Mouse (Mus musculus) layer of hippocampus, adult 9-11 months (tissue): ENCODE data around the gene Prkg1.

ENCODE experiments used
- DNase-seq: peaks from one replicate; pipeline ENCODE4 v3.0.0; 2022

The Prkg1 gene

DNA sequence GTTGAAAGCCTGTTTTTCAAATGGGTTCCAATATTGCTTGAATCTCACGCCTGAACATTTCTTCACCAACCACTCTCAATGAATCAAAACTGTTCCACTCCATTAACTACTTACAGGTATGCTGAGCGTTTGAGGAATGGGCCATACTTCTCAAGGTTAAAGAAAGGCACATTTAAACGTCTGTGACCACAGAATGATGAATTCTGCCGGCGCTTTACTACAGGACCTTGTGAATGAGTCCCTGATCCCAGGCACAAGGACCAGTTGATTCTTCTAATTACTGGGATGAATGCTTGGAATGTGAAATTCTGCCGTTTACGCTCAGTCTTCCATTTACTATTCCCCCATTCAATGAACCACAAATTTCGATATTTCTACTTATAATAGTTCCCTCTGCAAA, 632.2 kb downstream of the Prkg1 start:
- DNase-seq = no peak

DNA sequence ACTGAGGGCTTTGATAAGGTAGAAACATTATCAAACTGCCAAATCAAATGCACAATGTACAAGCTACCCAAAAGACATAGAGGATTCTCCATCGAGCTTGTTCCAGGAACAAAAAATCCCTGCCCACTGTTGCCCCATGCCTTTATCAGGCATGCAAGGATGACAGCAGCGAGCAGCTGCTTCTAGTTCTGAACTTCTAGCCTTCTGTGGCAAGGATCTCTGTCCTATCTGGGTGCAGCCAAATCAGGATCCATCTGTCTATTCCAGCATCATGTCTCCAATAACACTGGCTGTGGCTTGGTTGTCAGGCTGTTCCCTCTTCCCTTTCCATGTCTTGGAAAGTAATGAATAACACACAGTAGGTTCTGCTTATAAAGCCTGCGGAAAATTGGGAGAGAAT, 640.2 kb downstream of the Prkg1 start:
- DNase-seq = peak; percentile 5

DNA sequence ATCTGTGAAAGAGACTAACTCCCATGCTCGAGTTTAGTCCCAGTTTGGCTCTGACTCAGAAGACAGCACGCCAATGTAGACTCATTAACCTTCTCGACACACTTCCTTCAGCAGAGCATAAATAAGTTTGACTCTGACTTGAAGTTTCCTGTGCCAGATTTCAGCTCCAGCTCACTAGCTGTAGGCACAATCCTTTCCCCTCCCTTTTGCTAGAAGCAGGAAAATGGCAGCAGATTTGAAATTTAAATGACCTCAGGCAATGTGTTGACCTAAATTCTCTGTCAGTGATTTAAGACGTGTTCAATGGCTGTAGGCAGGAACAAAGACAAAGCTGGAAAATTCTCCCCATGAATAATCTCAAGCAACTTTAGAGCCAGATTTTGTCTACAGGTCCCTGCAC, 650.1 kb downstream of the Prkg1 start:
- peak; percentile 31 for DNase-seq

DNA sequence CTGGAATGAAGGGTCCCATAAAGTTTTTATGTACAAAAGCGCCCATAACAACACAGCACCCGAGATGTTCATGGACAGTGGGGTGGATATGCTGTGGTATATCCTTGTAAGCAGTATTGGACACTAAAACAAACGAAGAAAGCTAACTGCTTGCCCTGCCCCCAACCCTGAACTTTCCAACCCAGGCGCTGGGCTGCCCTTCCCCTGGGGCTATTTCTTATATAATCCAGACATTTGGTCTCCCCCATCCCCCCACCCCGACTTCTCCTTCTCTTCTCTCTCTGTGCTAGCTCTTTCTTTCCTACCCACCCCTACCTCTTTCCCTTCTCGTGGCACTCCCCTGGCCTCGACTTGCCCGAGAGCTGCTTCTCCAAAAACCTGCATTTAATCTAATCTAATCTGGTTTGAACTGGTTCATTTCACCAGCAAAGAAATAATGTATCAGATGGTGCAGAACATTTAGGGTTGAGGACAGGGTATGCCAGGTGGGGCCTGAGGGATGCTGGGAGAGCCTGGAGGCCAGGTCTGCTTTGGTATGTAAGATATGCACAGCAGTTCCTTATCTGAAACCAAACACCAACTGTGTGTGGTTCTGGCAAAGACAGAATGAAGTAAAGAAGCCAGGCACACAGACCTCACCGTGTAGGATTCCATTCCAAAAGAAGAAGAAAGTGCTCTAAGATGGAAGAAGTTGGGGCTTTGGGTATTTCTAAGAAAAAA, 657.8 kb downstream of the Prkg1 start:
- DNase-seq = no peak

DNA sequence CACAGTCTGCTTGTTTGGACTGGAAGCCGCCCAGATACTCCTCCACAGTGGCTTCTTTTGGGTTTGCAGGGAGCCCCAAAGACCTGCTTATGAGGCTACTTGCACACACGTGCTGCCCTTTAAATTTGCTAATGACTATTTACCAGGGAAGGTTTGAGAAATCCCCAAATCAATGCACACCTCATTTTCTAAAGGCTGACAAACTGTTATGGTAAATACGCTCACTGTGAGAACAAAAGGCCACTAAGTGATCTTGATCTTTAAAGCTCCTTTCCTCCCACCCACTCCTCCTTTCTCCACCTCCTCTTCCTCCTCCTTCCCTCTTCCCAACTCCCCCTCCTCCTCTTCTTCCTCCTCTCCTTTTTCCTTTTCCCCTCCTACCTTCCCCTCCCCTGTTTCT, 658.8 kb downstream of the Prkg1 start:
- no peak for DNase-seq

DNA sequence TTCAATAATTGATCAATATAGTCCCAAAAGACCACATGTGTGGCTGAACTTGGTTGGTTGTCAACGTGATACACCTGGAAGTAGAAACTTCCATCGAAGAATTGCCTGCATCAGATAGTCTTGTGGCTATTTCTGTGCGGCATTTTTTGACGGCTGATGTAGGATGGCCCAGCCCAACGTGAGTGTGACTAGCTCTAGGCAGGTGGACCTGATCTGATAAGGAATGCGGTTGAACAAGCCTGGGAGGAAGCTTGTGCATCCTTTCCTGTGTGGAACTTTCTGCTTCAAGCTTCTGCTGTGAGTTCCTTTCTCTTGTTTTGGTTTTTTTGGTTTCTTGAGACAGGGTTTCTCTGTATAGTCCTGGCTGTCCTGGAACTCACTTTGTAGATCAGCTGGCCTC, 660.1 kb downstream of the Prkg1 start:
- no peak for DNase-seq

DNA sequence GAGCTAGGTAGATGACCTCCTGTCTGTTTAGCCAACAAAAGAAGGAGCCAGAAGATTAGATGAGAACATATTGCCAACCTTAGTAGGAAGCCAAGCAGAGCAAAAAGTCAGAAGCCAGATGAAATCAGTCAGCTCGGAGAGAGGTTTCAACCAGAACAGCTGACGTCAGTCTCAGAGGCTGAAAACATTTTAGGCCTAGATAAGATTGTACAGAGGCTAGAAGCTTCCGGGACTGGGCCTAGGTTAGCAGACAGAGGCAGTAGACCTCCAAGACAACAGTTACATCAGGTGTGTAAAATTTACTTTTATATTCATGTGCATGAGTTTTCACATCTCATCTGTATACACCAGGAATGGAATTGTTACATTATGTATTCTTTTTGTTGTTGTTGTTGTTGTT, 665.5 kb downstream of the Prkg1 start:
- DNase-seq = no peak

DNA sequence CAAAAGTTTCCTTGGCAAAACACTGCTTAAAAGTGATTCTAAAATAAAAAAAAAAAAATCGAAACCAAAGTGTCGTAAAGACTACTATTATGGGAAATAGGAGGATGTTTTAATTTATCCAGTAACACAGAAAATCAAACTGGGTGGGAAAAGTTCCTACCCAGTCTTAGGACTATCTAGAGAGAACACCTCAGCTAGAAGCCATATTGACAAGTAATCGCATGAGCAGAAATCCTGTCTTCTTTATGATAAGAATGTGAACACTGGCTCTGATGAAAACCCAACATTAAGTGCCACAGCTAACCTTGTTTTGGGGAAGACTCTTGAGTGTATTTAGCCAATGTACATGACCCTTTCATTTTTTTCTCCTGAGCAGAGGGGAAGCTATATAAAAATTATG, 667.0 kb downstream of the Prkg1 start:
- DNase-seq = no peak

DNA sequence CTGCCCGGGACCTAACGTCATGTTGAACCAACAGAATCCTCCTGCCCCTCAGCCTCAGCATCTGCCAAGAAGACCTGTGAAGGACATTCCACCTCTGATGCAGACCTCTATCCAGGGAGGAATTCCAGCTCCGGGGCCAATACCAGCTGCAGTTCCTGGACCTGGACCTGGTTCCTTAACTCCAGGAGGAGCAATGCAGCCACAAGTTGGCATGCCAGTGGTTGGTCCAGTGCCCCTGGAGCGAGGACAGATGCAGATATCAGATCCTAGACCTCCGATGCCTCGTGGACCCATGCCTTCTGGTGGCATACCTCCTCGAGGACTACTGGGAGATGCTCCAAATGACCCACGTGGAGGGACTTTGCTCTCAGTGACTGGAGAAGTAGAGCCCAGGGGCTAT, 681.1 kb downstream of the Prkg1 start:
- DNase-seq = peak; percentile 14

DNA sequence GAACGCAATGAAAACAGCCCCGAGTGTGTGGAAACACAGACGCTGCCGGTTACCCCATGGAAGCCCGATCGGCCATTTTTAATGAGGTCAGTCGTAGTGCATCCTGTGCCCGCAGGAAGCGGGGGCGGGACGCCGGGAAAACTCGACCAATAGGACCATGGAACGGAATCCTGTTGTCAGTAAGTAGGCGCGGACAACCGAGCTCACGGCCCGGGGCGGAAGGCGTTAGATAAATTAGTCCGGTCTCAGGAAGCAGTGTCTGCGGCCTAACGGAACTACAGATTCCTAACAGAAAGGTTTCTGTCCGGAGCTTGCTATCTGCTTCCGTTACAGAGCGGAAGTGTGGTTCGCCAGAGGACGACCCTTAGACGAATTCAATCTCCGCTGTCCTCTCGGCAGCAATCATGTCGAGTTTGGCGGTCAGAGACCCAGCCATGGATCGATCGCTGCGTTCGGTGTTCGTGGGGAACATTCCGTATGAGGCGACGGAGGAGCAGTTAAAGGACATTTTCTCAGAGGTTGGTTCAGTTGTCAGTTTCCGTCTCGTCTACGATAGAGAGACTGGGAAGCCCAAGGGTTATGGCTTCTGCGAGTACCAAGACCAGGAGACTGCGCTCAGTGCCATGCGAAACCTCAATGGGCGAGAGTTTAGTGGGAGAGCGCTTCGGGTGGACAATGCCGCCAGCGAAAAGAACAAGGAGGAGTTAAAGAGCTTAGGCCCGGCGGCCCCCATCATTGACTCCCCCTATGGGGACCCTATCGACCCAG, 682.0 kb downstream of the Prkg1 start, which contains the start of gene Cstf2t:
Gene Cstf2t, plus strand, starts transcription at position 176 of the 768 bp plus-strand sequence.
- DNase-seq = peak; percentile 100

DNA sequence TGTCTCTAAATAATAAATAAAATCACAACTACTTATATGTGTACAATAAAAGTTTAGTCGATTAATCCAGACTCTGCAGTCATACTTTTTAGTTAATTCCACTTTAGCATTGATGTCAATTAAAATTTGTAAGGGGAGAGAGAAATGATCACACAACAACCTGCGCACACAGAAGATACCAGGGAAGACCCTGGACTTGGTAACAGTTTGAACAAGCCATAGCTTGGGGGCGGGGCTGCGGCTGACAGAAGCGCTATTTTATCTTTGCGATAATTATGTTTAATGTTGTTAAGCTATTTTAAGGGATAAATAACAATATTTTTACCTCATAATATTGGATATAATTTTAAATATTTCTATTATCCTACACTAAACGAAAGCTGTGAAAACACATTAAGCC, 682.6 kb downstream of the Prkg1 start:
- no peak for DNase-seq

DNA sequence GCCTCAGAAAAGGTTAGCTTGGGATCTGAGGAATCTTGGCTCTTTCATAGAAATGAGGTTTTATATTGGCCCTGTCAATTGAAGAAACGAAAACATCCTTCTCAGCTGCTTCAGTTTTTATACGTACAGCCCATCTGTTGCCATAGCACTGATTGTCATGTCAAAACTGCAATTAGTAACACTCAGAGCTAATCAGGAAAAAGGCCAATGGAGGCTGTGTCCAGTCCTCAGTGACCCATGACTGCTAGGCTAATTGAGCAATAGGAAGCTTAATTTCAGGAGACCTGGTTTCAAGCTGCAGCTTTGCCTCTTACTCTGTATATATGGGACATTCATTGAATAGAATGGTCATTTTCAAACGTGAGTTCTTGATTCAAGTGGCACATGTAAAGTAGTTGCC, 686.6 kb downstream of the Prkg1 start:
- DNase-seq = no peak

DNA sequence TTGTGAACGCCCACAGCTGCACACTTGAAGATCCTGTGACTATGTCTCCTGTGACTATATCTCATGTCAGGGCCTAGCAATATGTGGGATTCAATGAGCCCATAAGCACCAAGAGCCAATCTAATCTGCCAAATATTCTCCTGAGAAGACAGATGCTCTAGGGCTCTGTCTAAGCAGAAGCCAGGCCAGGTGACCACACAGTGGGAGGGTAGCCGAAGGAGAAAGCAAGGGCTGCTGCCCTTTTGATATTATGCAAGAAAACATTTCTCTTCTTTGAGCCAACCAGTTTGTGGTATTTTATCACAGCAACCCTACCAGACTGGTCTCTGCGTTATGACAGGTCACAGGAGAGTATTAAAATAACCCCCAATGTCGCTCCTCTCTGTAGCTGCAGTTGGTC, 688.7 kb downstream of the Prkg1 start:
- DNase-seq = no peak

DNA sequence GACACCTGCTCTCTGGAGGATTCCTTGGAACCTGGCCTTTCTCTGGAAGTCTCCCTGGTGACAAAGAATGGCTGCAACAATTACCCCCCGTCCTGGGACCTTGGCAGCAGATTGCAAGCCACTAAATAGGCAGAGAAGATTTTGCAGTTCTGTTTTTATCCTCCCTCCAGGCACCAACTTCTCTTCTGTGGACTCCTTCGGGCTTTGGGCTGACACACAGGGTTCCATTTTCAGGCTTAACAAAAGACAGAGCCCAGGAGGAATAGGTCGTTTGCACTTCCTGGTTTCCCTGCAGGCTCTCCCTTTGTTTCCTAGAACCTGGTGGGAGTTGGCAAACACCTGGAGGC, 690.1 kb downstream of the Prkg1 start:
- no peak for DNase-seq

DNA sequence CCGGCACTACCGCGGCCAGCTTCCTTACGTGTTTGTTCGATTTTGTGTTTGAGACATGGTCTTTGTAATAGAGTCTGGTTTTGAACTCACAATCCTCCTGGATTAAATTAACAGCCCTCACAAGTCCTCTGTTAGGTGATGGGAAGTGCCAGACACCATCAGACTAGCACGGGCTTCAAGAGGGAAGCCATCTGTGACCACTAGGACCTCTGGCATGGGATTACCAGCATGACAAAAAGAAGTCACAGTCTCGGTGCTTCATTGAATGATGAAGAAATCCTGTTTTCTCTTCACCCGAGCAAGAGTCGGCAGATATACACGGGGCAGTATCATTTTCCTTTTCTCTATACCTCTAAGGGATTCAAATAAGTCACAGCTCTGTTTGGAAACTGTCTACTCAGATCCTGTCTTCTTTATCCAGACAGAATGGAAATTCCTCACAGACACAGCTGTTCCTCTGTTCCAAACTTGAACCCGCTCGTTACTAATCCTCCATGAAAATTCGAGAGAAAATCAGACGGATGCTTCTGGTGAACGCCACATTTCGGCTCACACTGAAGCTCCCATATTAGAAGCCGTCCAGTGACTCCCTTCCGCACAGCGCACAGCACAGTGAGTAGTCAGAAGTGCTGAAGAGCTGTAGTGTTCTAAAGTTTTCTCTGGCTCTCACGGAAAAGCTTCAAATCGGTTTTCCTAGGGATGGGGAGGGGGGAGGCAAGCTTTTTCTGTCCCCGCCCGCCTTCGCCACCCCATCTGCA, 690.7 kb downstream of the Prkg1 start:
- DNase-seq = no peak

DNA sequence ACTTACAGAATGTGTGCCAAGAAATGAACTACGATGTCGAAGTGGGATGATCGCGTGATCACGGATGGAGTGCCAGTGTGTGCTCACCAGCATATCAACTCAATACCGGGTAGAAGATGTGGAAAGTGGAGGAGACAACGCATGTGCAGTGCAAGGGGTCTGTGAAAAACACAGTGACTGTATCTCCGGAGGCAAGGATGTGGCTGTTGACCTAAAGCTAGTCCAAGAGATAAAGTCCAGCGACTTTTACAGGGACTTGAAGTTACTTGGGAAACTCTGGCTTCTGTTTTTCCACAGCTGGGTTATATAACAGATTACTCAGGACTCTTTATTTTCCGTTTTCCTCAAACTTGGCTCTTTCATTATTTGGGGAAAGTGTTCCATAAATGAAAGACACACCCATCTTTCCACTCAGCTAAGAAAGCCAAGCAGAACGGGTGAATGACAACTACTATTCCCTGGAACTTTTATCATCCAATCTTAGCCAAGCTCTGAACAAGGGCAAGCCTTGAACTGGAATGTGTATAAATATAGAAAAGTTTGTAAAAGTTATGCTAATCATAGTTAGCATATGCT, 699.5 kb downstream of the Prkg1 start:
- DNase-seq = no peak

DNA sequence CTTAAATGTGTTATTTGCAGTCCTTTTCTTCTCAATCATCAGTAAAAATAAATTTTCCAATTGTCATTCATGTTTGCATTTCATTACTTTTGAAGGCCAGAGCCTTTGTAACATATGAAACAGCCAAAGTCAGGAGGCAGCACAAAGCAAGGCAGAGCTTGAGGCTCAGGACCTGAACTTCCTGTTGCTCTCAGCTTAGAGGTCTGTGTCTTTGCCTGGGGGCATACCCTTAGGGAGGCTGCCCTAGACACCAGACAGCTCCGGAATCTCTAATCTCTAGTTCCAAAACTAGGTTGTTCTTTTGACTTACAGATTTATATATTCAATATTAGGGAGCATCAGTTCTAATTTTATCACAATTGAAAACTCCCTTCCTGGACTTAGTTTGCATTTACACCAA, 700.1 kb downstream of the Prkg1 start:
- DNase-seq = no peak

DNA sequence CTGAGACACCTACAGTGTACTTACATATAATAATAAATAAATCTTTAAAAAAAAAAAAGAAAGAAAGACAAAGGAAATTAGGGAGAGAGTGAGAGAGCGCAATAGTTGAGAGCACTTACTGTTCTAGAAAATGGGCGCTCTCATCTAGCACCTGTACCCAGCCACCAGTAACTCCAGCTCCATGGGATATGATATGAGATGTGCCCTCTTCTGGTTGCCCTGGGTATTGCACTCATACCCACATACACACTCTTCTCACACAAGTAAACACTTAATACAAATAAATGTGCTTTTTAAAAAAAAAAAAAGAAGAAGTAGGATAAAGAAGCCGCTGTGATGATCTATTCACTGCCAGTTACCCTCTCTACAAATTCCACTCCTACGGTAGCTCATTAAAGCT, 718.2 kb downstream of the Prkg1 start:
- DNase-seq = no peak

DNA sequence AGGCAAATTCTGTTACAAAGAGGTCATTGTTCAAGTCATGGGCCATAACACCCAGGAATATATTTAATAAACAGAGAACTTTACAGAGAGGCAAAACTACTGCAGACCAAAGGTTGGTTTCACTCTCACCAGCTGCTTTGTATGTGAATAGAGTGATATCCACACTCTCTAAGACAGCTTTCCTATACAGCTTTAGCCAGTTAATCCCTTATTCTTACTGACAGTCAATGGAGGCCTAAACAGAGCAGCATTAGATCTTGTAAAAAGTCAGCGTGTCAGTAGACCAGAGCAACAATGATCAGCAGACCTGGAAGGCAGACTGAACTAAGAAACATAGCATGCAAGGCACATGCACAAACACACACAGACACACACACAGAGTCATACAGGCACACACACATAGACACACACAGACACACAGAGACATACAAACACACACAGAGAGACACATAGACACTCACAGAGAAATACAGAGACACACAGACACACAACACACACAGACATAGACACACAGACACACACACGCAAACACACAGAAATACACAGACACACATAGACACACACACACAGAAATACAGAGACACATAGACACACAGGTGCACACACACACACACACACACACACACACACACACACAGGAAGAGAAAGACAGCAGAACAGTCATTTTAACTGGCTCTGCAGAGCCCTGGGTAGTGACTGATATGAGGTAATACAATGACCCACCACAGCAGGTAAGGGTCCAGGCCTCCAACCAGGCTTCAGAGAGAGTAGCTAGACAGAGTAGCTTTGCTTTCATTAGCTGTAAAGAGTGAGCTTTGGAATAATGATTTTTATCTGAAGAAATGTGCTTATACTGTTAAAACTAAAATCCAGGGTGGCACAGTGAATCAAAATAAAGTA, 723.6 kb downstream of the Prkg1 start:
- no peak for DNase-seq

DNA sequence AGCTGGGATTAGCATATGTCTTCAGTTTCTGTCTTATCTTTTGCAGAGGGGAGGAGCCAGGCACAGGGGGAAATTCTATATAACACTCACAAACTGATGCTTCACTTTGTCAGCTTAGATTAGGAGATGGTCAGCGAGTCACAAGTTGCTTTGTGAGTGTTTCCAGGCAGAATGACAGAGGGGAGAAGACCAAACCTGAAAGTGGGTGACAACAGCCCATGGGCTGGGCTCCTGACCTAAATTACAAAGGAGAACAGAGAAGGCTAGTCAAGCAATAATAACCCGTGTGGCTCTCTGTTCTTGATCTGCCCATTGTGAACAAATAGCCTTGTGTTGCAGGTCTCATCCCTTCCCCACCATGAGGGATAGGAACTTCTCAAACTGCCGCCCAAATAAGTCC, 725.9 kb downstream of the Prkg1 start:
- no peak for DNase-seq

DNA sequence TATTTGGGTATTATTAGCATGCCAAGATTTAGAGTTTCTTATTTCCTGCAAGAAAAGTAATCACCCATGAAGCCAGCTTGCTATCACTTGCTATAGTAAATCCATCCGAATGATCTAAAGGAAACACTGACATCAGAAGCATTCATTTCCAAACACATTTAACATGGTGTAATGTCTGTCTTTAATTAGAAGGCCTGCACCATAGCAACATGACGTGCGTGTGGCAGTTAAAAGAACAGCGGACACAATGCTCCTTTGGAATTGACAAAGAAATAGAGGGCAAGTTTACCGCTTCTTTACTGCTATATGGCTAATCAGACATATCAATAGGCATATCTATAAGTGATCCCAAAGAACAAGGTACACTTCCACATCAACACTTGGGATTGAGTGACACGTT, 733.2 kb downstream of the Prkg1 start:
- no peak for DNase-seq

DNA sequence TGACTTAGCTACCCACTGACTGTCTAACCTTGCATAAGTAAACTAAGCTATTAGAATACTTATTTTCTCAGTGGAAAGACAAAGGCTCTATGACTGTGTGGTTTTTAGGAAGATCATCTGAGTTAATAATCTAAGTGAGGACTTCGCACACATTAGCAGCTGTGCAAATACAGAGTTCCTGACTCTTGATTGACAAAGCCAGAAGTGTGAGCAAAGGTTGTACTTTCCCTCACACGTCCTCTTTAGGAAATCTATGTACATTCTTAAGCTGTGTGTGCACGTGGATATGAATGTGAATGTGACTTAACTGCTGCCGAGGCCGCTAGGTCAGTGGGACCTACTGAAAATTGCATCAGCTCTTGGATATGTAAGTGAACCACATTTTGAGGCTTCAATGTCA, 738.0 kb downstream of the Prkg1 start:
- DNase-seq = no peak
